Mouse (Mus musculus): ENCODE measurements at regions not wholly inside any gene's neighbourhood (a gene's known extent, or its start where the extent isn't known, plus 50 kb on each side); places are given as distances from the start of the nearest gene placed in this dataset.
"Not testable (repeated sequence)": the region's sequence is repeated elsewhere in the genome, so short reads cannot be mapped to it uniquely, and the experiment has no call there.

DNA sequence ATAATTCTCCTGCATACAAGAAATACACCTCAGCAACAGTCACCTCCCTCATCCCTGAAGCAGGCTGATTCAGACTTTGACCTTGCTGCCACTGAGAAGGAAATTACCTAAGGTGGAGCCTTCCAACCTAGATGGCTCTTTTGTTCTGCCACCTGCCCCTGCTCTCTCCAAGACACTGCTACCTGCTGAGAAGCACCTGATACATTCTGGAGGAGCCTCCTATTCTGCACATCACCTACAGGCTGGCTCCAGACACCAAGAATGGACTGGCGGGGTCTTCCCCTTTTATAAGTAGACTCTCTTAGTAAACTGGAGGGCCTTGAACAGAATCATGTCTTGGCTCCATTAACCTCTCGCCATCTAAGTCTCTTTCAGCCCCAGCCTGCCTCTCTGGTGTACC, 1149.5 kb upstream of the 2610301B20Rik start:
- H3K9ac ChIP-seq; H3K9me3 ChIP-seq; H3K36me3 ChIP-seq; H3K27me3 ChIP-seq (replicated peaks); H3K4me2 ChIP-seq; H3K4me3 ChIP-seq (replicated peaks); ATAC-seq (ENCODE audit: insufficient read depth, low FRiP score, low read depth); H3K4me1 ChIP-seq; H3K27ac ChIP-seq: not testable (repeated sequence)
- WGBS: 89% methylated on average over 2 of the region's 2 CpGs

DNA sequence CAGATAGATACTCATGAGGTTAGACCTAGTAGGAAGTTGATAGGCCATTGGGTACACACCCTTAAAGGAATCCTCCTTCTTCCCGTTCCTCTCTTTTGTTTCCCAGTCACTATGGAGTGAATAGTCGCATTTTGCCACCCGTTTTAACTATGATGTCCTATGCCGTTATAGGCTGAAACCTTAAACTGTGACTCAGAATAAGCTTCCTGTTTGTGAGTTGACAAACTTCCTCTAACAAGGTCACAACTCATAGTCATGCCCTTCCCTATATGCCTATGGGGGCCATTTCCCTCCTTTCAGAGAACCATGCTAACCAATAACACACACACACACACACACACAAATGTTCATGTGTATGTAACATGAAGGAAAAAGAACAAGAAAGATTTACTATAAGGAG, 1136.6 kb upstream of the 2610301B20Rik start:
- Histone ChIP-seq H3K27ac (no peak overlapping the region), H3K9me3 (no peaks in the 10 kb centered on the region), H3K9ac (no peak overlapping the region), H3K36me3 (no peaks in the 10 kb centered on the region), H3K27me3 (replicated peaks) (no peaks in the 10 kb centered on the region), H3K4me2 (no peak overlapping the region), H3K4me1 (no peaks in the 10 kb centered on the region), H3K4me3 (replicated peaks) (no peak overlapping the region)
- 78% methylated on average over 4 of the region's 4 CpGs for WGBS
- ATAC-seq (ENCODE audit: insufficient read depth, low FRiP score, low read depth): no peak

DNA sequence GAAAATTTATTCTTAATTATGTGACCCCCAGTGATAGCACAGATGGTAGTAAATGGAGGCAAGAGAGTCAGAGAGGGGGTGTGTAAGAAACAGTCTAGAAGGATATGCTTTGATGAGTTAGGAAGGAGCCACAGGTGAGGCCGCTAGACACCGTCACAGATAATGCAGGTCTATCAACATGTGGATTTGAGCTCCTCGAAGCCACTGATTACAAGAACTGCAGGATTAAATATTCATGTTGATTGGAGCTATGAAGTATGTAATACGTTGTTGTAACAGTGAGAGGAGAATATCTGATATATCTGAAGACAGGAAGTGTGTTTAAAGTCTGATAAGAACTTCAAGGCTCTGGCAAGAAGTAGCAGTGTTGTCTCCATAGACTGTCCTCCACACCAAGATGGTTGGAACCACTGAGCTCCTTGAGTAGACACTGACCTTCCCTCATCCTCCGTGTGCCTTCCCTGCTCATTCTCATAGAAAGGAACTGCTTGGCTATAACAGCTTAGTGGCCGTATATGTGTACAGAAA, 1126.8 kb upstream of the 2610301B20Rik start:
- Histone ChIP-seq H3K9me3 (no peaks in the 10 kb centered on the region), H3K4me1 (no peaks in the 10 kb centered on the region), H3K4me2 (no peak overlapping the region), H3K9ac (no peak overlapping the region), H3K27me3 (replicated peaks) (no peaks in the 10 kb centered on the region), H3K27ac (no peak overlapping the region), H3K36me3 (no peaks in the 10 kb centered on the region), H3K4me3 (replicated peaks) (no peak overlapping the region)
- WGBS: 82% methylated on average over 6 of the region's 6 CpGs
- ATAC-seq (ENCODE audit: insufficient read depth, low FRiP score, low read depth): no peak; the same call in 1 of the 2 replicates

DNA sequence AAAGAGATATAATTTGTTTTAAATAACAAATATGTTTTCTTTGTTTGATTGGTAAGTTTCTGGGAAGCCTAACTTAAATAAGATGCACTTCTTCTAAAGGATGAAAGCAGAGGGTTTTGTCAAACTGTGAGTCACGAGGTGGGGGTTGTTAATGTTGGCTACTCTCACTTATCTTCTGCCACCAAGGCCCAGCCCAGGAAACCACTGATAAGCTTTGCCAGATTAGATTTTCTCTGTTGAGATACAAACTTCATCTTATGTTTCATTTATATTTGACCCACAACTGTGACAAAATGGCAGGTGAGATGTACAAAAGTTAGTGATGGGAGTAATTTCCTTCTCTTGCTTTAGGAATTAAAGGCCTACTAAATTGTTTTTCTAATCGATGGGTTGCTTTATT, 1126.2 kb upstream of the 2610301B20Rik start:
- no peak for ATAC-seq (ENCODE audit: insufficient read depth, low FRiP score, low read depth)
- Histone ChIP-seq H3K4me1 (no peaks in the 10 kb centered on the region), H3K9me3 (no peaks in the 10 kb centered on the region), H3K4me2 (no peak overlapping the region), H3K36me3 (no peaks in the 10 kb centered on the region), H3K4me3 (replicated peaks) (no peak overlapping the region), H3K27ac (no peak overlapping the region), H3K9ac (no peak overlapping the region), H3K27me3 (replicated peaks) (no peaks in the 10 kb centered on the region)
- 62% methylated on average over 2 of the region's 2 CpGs for WGBS

DNA sequence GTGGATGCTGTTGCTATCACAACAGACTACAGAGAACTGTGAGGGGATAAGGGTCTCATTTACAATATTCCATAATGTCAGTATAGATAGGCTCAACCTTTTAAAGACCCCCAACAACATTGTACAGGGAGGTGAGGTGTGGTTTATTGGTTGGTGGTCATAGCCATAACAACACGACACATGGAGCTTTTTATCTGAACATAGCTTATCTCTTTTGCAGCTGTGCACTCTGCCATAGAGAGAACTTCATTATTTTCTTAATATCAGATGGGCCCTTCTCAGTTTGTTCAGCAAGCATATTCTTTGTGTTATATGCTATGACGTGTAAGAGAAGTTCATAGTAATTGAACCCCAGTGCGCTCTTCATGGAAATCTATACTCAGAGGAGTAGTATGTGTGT, 1124.4 kb upstream of the 2610301B20Rik start:
- Histone ChIP-seq H3K4me2 (no peak overlapping the region), H3K36me3 (no peaks in the 10 kb centered on the region), H3K4me1 (no peaks in the 10 kb centered on the region), H3K9ac (no peak overlapping the region), H3K9me3 (no peaks in the 10 kb centered on the region), H3K27ac (no peak overlapping the region), H3K4me3 (replicated peaks) (no peak overlapping the region), H3K27me3 (replicated peaks) (no peaks in the 10 kb centered on the region)
- 84% methylated on average over 3 of the region's 3 CpGs for WGBS
- no peak for ATAC-seq (ENCODE audit: insufficient read depth, low FRiP score, low read depth)

DNA sequence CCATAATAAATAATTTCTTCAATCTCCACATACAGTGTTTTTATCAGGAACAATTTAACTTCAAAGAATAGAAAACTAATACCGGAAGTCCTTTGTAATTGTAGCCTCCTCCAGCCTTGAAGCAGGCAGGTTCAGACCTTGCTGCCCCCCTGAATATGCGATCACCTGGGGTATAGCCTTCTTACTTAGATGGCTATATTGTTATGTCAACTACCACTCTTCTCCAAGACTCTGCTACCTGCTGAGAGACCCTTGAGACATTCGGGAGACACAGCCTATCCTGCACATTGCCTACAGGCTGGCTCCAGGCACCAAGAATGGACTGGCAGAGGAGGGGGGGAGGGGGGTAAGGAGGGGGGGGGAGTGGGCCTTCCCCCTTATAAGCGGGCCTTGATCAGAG, 1123.9 kb upstream of the 2610301B20Rik start:
- ATAC-seq (ENCODE audit: insufficient read depth, low FRiP score, low read depth): no peak
- no peak overlapping the region for H3K4me2 ChIP-seq
- no peaks in the 10 kb centered on the region for H3K9me3 ChIP-seq
- H3K27me3 ChIP-seq (replicated peaks): no peaks in the 10 kb centered on the region
- no peak overlapping the region for H3K27ac ChIP-seq
- no peak overlapping the region for H3K4me3 ChIP-seq (replicated peaks)
- H3K4me1 ChIP-seq: no peaks in the 10 kb centered on the region
- H3K36me3 ChIP-seq: no peaks in the 10 kb centered on the region
- WGBS: 85% methylated on average over 4 of the region's 4 CpGs
- no peak overlapping the region for H3K9ac ChIP-seq

DNA sequence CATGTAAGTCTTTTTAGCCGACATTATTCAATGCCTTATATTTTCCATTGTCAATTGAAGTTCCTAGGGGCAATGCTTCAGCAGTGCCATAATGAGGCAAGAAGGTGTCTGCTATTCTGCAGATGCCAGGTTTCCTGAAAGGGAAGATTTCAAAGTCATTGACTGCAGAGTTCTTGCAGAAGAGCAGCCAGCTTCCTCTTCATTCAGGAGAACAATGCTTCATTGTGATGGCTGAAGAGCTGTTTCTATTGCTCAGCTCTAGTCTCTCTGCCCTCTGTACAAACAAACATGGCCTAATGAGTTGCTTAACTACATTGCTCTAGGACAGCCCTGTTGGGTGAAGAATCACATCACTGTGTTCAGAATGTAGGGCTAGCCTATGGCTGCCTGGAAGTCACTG, 1111.0 kb upstream of the 2610301B20Rik start:
- no peak overlapping the region for H3K27ac ChIP-seq
- no peaks in the 10 kb centered on the region for H3K4me1 ChIP-seq
- no peak overlapping the region for H3K9ac ChIP-seq
- no peak overlapping the region for H3K4me2 ChIP-seq
- no peaks in the 10 kb centered on the region for H3K9me3 ChIP-seq
- no peaks in the 10 kb centered on the region for H3K27me3 ChIP-seq (replicated peaks)
- no peak overlapping the region for H3K4me3 ChIP-seq (replicated peaks)
- 67% methylated on average over 1 of the region's 1 CpGs for WGBS
- ATAC-seq (ENCODE audit: insufficient read depth, low FRiP score, low read depth): no peak
- H3K36me3 ChIP-seq: no peaks in the 10 kb centered on the region

DNA sequence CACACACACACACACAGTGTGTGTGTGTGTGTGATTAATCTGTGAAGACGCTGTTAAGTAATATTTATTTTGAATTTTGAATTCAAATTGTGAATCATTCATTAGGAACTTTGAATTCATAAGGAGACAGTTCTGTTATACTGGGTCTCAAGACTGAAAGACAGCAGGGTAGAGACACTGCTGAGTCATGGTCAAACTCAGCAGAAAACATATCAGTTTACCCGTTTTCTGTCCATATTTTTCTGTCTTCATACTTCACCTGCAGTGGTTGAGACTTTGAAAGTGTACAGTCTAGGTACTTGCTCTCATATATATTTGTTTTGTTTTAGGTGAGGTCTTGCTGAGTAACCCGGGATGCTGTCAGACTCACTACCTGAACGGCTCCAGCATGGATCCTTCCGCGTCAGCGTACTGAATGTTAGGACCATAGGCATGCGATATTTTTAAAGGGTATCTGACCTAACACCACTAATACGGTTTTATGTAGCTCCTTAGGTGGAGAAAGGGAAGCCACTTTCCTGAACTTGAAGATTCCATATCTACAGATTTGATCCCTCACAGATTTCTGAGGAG, 1104.6 kb upstream of the 2610301B20Rik start:
- WGBS: 59% methylated on average over 9 of the region's 9 CpGs
- Histone ChIP-seq H3K36me3 (no peaks in the 10 kb centered on the region), H3K4me3 (replicated peaks) (peak overlapping the region; percentile 15), H3K27ac (no peak overlapping the region), H3K9me3 (no peaks in the 10 kb centered on the region), H3K27me3 (replicated peaks) (no peaks in the 10 kb centered on the region), H3K4me2 (peak overlapping the region; percentile 93), H3K9ac (no peak overlapping the region), H3K4me1 (no peaks in the 10 kb centered on the region)
- ATAC-seq (ENCODE audit: insufficient read depth, low FRiP score, low read depth): no peak

DNA sequence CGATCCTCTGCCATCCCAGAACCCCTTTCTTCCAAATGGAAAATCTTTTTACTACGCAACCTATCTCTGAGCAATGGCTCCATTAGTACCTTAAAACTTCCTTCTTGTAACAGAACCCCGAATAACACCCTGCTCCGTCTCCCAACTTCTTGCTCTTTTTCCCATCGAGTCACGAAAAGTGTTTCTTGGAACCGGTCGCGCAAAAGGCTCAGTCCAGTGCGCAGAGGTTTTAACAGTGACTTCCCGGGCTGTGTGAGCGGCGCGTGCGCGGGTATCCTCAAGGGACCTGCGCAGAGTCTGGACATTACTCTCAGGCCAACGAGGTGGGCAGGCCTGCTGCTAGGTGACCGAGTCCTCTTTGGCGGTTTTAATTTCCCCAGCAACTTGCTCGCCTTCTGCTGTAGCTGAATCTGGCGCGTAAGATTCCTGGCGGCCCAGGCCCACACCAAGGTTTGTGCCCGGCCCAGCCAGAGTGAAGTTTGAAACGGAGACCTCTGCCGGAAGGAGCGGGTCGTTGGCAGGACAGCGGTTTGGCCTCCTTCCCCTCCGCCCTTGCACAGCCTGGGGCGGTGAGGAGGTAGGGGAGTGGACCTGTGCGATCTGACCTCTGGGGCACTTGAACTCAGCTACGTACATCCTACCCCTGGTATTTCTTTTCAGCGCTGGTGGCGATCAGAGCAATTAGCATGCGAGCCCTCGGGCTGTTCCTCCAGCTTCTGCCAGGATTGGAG, 1103.8 kb upstream of the 2610301B20Rik start:
- no peaks in the 10 kb centered on the region for H3K9me3 ChIP-seq
- WGBS: 2% methylated on average over 38 of the region's 38 CpGs
- ATAC-seq (ENCODE audit: insufficient read depth, low FRiP score, low read depth): peak; percentile 86

DNA sequence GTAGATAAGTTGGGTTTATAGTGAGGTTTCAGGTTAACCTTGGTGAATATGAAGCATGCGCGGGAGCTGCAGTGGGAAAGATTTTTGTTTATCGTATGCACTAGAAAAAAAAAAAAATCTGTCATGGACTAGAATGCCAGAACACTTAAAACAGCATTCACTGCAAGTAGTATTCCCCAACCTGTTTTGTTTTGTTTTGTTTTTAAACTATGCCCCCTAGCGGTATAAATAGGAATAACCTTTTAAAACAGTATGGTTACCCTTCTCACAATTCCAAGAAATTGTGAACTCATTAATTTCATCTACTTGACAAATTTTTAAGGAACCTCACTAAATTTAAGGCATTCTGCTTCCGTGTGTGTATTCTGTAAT, 1103.2 kb upstream of the 2610301B20Rik start:
- Histone ChIP-seq H3K27ac (peak overlapping the region; percentile 84), H3K36me3 (no peaks in the 10 kb centered on the region), H3K4me3 (replicated peaks) (peak overlapping the region; percentile 58), H3K4me2 (peak overlapping the region; percentile 93), H3K27me3 (replicated peaks) (no peaks in the 10 kb centered on the region), H3K4me1 (no peaks in the 10 kb centered on the region), H3K9me3 (no peaks in the 10 kb centered on the region), H3K9ac (no peak overlapping the region; the same call in 1 of the 2 replicates)
- WGBS: under 1% methylated on average over 5 of the region's 5 CpGs
- ATAC-seq (ENCODE audit: insufficient read depth, low FRiP score, low read depth): peak; percentile 65; the same call in 1 of the 2 replicates

More for the DNA sequence above, 1103.8 kb upstream of the 2610301B20Rik start:
- peak overlapping the region; percentile 58 for H3K4me3 ChIP-seq (replicated peaks)
- peak overlapping the region; percentile 93 for H3K4me2 ChIP-seq
- no peaks in the 10 kb centered on the region for H3K27me3 ChIP-seq (replicated peaks)
- H3K27ac ChIP-seq: peak overlapping the region; percentile 84
- H3K4me1 ChIP-seq: no peaks in the 10 kb centered on the region
- H3K9ac ChIP-seq: peak overlapping the region; percentile 51; the same call in 1 of the 2 replicates
- H3K36me3 ChIP-seq: no peaks in the 10 kb centered on the region

DNA sequence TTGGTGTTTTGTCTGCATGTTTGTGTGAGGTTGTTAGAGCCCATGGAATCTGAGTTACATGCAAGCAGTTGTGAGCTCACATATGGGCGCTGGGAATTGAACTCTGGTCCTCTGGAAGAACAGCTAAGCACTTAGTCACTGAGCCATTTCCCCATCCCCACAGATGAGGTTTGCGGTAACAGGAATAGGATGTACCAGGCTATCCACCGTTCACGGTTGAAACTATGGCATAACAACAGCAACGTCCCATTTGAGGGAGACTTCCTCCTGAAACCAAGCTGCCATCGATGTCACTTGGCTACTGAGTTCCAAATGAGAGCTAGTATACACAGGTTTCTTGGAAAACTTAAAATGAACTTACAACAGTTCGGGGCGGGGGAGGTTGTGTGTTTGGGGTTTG, 1095.9 kb upstream of the 2610301B20Rik start:
- H3K27me3 ChIP-seq (replicated peaks): no peaks in the 10 kb centered on the region
- no peaks in the 10 kb centered on the region for H3K9me3 ChIP-seq
- no peak for ATAC-seq (ENCODE audit: insufficient read depth, low FRiP score, low read depth)
- H3K4me3 ChIP-seq (replicated peaks): no peak overlapping the region
- H3K9ac ChIP-seq: no peak overlapping the region
- 90% methylated on average over 8 of the region's 8 CpGs for WGBS
- H3K4me1 ChIP-seq: no peaks in the 10 kb centered on the region
- H3K4me2 ChIP-seq: no peak overlapping the region
- H3K27ac ChIP-seq: no peak overlapping the region
- no peaks in the 10 kb centered on the region for H3K36me3 ChIP-seq

DNA sequence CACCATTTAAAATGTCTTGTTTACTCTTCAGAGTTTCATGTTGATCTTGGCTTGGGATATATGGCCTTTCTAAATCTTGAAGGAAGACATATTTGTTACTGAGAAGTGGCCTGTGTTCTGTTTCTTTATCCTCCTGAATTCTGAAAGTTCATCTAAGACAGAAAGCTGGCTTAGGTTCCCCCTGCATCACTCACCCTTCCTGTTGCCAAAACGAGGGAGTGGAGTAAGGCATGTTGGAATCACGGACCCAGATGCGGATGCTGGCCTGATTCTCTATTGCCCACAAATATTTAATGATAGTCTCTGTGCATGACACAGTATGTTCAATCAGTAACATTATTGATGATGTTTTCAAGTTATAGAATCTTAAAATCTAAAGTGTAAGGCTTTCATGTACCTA, 1094.7 kb upstream of the 2610301B20Rik start:
- Histone ChIP-seq H3K9ac (no peak overlapping the region), H3K4me3 (replicated peaks) (no peak overlapping the region), H3K9me3 (no peaks in the 10 kb centered on the region), H3K27me3 (replicated peaks) (no peaks in the 10 kb centered on the region), H3K27ac (no peak overlapping the region), H3K36me3 (no peaks in the 10 kb centered on the region), H3K4me2 (no peak overlapping the region), H3K4me1 (no peaks in the 10 kb centered on the region)
- WGBS: 50% methylated on average over 3 of the region's 3 CpGs
- ATAC-seq (ENCODE audit: insufficient read depth, low FRiP score, low read depth): no peak
